Mouse (Mus musculus) C2C12 (cell line): ENCODE data around the gene Med26. TPM values are rescaled to one million over a fixed set of nuclear protein-coding genes. Genes with fewer than 3 reads are reported as not detected.

Source experiments
- H3K27me3 ChIP-seq: one replicate; pipeline ENCODE4 v1.6.1; 2011; ENCODE audit not compliant: control insufficient read depth, insufficient read depth, insufficient read length
- H3K36me3 ChIP-seq: one replicate; pipeline ENCODE4 v1.6.1; 2011; ENCODE audit not compliant: control insufficient read depth, insufficient read depth
- H3K4me3 ChIP-seq: one replicate; pipeline ENCODE4 v1.5.1; 2011; ENCODE audit warnings: mild to moderate bottlenecking, control low read depth; ENCODE audit not compliant: poor library complexity, insufficient read depth, severe bottlenecking
- H3K79me2 ChIP-seq: one replicate; pipeline ENCODE4 v1.6.1; 2011; ENCODE audit not compliant: control insufficient read depth, insufficient read depth
- H3K79me3 ChIP-seq: one replicate; pipeline ENCODE4 v1.6.1; 2011; ENCODE audit warnings: low read depth, control low read depth
- H3ac ChIP-seq: one replicate; pipeline ENCODE3; 2011; ENCODE audit warnings: low read depth; ENCODE audit not compliant: control insufficient read depth, insufficient read length
- CEBPB ChIP-seq: IDR thresholded peaks from one replicate; pipeline ENCODE4 v1.6.1; 2011; ENCODE audit warnings: low read depth, mild to moderate bottlenecking, control low read depth, moderate library complexity
- CTCF ChIP-seq: IDR thresholded peaks from one replicate; pipeline ENCODE4 v1.5.1; 2011; ENCODE audit not compliant: control insufficient read depth, insufficient read depth, insufficient read length
- FOSL1 ChIP-seq: IDR thresholded peaks from one replicate; pipeline ENCODE4 v1.8.0; 2011; ENCODE audit warnings: mild to moderate bottlenecking, low read length; ENCODE audit not compliant: poor library complexity, insufficient read depth, severe bottlenecking
- MAX ChIP-seq: IDR thresholded peaks from one replicate; pipeline ENCODE4 v1.6.1; 2011; ENCODE audit warnings: mild to moderate bottlenecking, control low read depth
- MYOD1 ChIP-seq: IDR thresholded peaks from one replicate; pipeline ENCODE4 v1.6.1; 2011; ENCODE audit warnings: low read depth; ENCODE audit not compliant: control insufficient read depth, insufficient read length
- MYOG ChIP-seq: IDR thresholded peaks from one replicate; pipeline ENCODE4 v1.6.1; 2011; ENCODE audit not compliant: control insufficient read depth, insufficient read length; ENCODE audit errors: extremely low read depth
- USF1 ChIP-seq: IDR thresholded peaks from one replicate; pipeline ENCODE4 v1.6.1; 2011; ENCODE audit warnings: low read depth, mild to moderate bottlenecking, control low read depth, moderate library complexity
- polyA plus RNA-seq: library from polyadenylated mRNA; unstranded; fragments of >200 nt; fragmentation: generic; extraction: Trizol; gene quantifications from one replicate; pipeline ENCODE4 v1.2.1, GENCODE M21; 2012; ENCODE audit warnings: missing spikeins

Gene Med26
- polyA plus RNA-seq, 1 experiment, result 7.8 TPM

GRCm38 (mm10) chr8:72534888-72535287 lies 13.2 kb downstream of the Med26 start:
- no peaks in the 10 kb centered on the region for H3K27me3 ChIP-seq
- H3K79me3 ChIP-seq, result peaks cover 90% of the 10 kb centered on the region
- no peak for TF ChIP-seq CTCF
- no peak for TF ChIP-seq MYOD1
- no peak for TF ChIP-seq MYOG
- H3K79me2 ChIP-seq, result peaks cover 99% of the 10 kb centered on the region
- H3K4me3 ChIP-seq, result no peak overlapping the region
- H3K36me3 ChIP-seq, result peaks cover 9% of the 10 kb centered on the region
- no peak overlapping the region for H3ac ChIP-seq

GRCm38 (mm10) chr8:72532103-72532502 lies 16.0 kb downstream of the Med26 start:
- Histone ChIP-seq H3K79me3 (peaks cover 88% of the 10 kb centered on the region), H3K36me3 (peaks cover 9% of the 10 kb centered on the region), H3ac (no peak overlapping the region), H3K4me3 (no peak overlapping the region), H3K27me3 (no peaks in the 10 kb centered on the region), H3K79me2 (peaks cover 99% of the 10 kb centered on the region)
- TF ChIP-seq MYOG (no peak), CEBPB (no peak), MYOD1 (no peak), USF1 (no peak), CTCF (no peak), FOSL1 (no peak), MAX (no peak)

GRCm38 (mm10) chr8:72521888-72522287 lies 26.2 kb downstream of the Med26 start:
- Histone ChIP-seq H3K79me2 (peaks cover 92% of the 10 kb centered on the region), H3K36me3 (peaks cover 3% of the 10 kb centered on the region), H3K27me3 (no peaks in the 10 kb centered on the region), H3K4me3 (no peak overlapping the region), H3K79me3 (peaks cover 58% of the 10 kb centered on the region), H3ac (no peak overlapping the region)
- TF ChIP-seq MYOG (no peak), FOSL1 (no peak), USF1 (no peak), CTCF (no peak), MYOD1 (no peak), CEBPB (no peak), MAX (no peak)

GRCm38 (mm10) chr8:72517421-72517988 lies 30.6 kb downstream of the Med26 start:
- H3K36me3 ChIP-seq, result peaks cover 3% of the 10 kb centered on the region
- H3K79me3 ChIP-seq, result peaks cover 53% of the 10 kb centered on the region
- H3K4me3 ChIP-seq, result no peak overlapping the region
- no peak for TF ChIP-seq MYOG
- no peak for TF ChIP-seq MYOD1
- TF ChIP-seq CTCF, result no peak
- no peak for TF ChIP-seq CEBPB
- no peak for TF ChIP-seq MAX
- TF ChIP-seq FOSL1, result no peak
- TF ChIP-seq USF1, result no peak
- H3K79me2 ChIP-seq, result peaks cover 97% of the 10 kb centered on the region
- H3K27me3 ChIP-seq, result no peaks in the 10 kb centered on the region
- no peak overlapping the region for H3ac ChIP-seq

GRCm38 (mm10) chr8:72513158-72513557 lies 34.9 kb downstream of the Med26 start:
- H3K79me3 ChIP-seq, result peaks cover 53% of the 10 kb centered on the region
- H3K36me3 ChIP-seq, result no peaks in the 10 kb centered on the region
- H3K4me3 ChIP-seq, result no peak overlapping the region
- peaks cover 94% of the 10 kb centered on the region for H3K79me2 ChIP-seq
- no peak for TF ChIP-seq CTCF
- no peak for TF ChIP-seq FOSL1
- TF ChIP-seq USF1, result no peak
- no peak for TF ChIP-seq MYOD1
- H3ac ChIP-seq, result no peak overlapping the region
- H3K27me3 ChIP-seq, result no peaks in the 10 kb centered on the region

- Histone ChIP-seq H3K4me3 (no peak overlapping the region), H3K27me3 (no peaks in the 10 kb centered on the region), H3K79me2 (peaks cover 94% of the 10 kb centered on the region), H3K36me3 (no peaks in the 10 kb centered on the region), H3ac (no peak overlapping the region), H3K79me3 (peaks cover 56% of the 10 kb centered on the region)
- no peak for TF ChIP-seq MYOD1
- TF ChIP-seq FOSL1, result no peak
- TF ChIP-seq MYOG, result no peak
- TF ChIP-seq CEBPB, result no peak
- TF ChIP-seq CTCF, result no peak
- no peak for TF ChIP-seq MAX
- no peak for TF ChIP-seq USF1
Observed at GRCm38 (mm10) chr8:72512648-72513047, 35.4 kb downstream of the Med26 start.
